Mouse (Mus musculus): ENCODE measurements around the gene Kif26b.

- TF ChIP-seq POLR2A (IDR thresholded peaks at IDR 0.05; ENCODE audit: low read depth, low read length): no peak
- no peak for TF ChIP-seq CTCF (IDR thresholded peaks at IDR 0.05; ENCODE audit: extremely low read depth, insufficient read length, insufficient replicate concordance, low read depth, low read length)
Measured at GRCm38 (mm10) chr1:178758441-178758840, 229.5 kb downstream of the Kif26b start.
